Mouse (Mus musculus) hindbrain, embryonic 11.5 days (tissue): Measurements from ENCODE around the gene Cnih1. TPM values are rescaled to one million over a fixed set of nuclear protein-coding genes. Genes with fewer than 3 reads are reported as not detected.
A peak's percentile ranks its signal among the peaks of the same experiment; 100 is the strongest.
"Not testable (repeated sequence)": the region's sequence is repeated elsewhere in the genome, so short reads cannot be mapped to it uniquely, and the experiment has no call there.

Experiments used
- ATAC-seq: fragments of 200-750 bp; cut with Nextera tagmentation; 2 replicates; pipeline ENCODE4 v1.8.0; 2017; ENCODE audit warnings: mild to moderate bottlenecking, moderate TSS enrichment, moderate library complexity; ENCODE audit not compliant: low FRiP score
- DNase-seq: peaks from one replicate; pipeline ENCODE4 v3.0.0-alpha.2; 2015; ENCODE audit warnings: low spot score
- H3K27ac ChIP-seq: fragments of 300-500 bp; sonication (generic); 2 replicates; pipeline ENCODE4 v1.5.1; 2014; ENCODE audit warnings: mild to moderate bottlenecking, low read depth, low read length
- H3K27me3 ChIP-seq: fragments of 300-500 bp; sonication (generic); 2 replicates; pipeline ENCODE4 v1.6.1; 2014; ENCODE audit warnings: mild to moderate bottlenecking, low read length, moderate library complexity, mixed read lengths; ENCODE audit not compliant: control insufficient read depth, insufficient read depth
- H3K36me3 ChIP-seq: fragments of 300-500 bp; sonication (generic); 2 replicates; pipeline ENCODE4 v1.6.1; 2014; ENCODE audit warnings: mild to moderate bottlenecking, low read length, moderate library complexity, mixed read lengths; ENCODE audit not compliant: control insufficient read depth, insufficient read depth
- H3K4me1 ChIP-seq: fragments of 300-500 bp; sonication (generic); replicated peaks from 2 replicates; pipeline ENCODE4 v1.6.1; 2014; ENCODE audit warnings: low read length, mixed read lengths; ENCODE audit not compliant: control insufficient read depth, insufficient read depth
- H3K4me2 ChIP-seq: fragments of 300-500 bp; sonication (generic); replicated peaks from 2 replicates; pipeline ENCODE4 v1.6.1; 2014; ENCODE audit warnings: mild to moderate bottlenecking, low read depth, low read length
- H3K4me3 ChIP-seq: fragments of 300-500 bp; sonication (generic); 2 replicates; pipeline ENCODE4 v1.5.1; 2014; ENCODE audit warnings: low read depth, low read length
- H3K9ac ChIP-seq: fragments of 300-500 bp; sonication (generic); 2 replicates; pipeline ENCODE4 v1.6.1; 2014; ENCODE audit warnings: low read depth, low read length
- H3K9me3 ChIP-seq: fragments of 300-500 bp; sonication (generic); 2 replicates; pipeline ENCODE4 v1.6.1; 2016; ENCODE audit warnings: low read length; ENCODE audit not compliant: control insufficient read depth
- WGBS: fragments of 180-500 bp; shearing (Covaris S2); extraction: QIAGEN DNeasy Blood & Tissue Kit; methylation state at CpG from one replicate; pipeline ENCODE4 v1.1.7; 2014; 5-methylcytosine and 5-hydroxymethylcytosine counted together
- polyA plus RNA-seq: library from polyadenylated mRNA; unstranded; fragments of >200 nt; fragmentation: Nextera tagmentation; extraction: Ambion mirVana; gene quantifications from 2 replicates; pipeline ENCODE4 v1.2.1, GENCODE M21; 2014

Gene Cnih1
- polyA plus RNA-seq, 1 experiment from 2014 or later = 231 TPM

DNA sequence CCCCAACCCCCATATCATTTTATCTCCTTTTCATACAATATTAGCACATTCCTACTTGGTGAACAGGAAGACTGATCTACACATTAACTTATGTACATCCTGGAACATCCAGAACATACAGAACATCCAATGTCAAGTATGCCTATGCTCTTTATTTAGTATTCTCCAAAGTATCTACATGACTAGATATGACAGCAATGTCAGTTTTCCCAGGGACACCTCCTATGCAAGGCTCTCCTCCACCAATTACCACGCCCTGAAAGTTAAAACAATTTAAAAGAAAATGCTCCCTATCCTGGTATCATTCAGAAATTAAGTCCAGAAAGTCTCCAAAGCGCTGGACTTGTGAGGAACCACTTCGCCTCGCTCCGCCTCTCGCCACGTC is 28.2 kb downstream of the Cnih1 start:
- Histone ChIP-seq H3K36me3 (no peaks in the 10 kb centered on the region), H3K4me1 (no peaks in the 10 kb centered on the region; the same call in 1 of the 2 replicates), H3K4me3 (peak overlapping the region; percentile 70), H3K9ac (no peak overlapping the region), H3K27ac (no peak overlapping the region), H3K9me3 (no peaks in the 10 kb centered on the region), H3K27me3 (no peaks in the 10 kb centered on the region), H3K4me2 (0 out of 2 replicates have a peak overlapping the region, but pooled peaks have one; percentile 82)
- DNase-seq (no peak), ATAC-seq (no peak; the same call in 1 of the 2 replicates)
- under 1% methylated on average over 7 of the region's 7 CpGs for WGBS

DNA sequence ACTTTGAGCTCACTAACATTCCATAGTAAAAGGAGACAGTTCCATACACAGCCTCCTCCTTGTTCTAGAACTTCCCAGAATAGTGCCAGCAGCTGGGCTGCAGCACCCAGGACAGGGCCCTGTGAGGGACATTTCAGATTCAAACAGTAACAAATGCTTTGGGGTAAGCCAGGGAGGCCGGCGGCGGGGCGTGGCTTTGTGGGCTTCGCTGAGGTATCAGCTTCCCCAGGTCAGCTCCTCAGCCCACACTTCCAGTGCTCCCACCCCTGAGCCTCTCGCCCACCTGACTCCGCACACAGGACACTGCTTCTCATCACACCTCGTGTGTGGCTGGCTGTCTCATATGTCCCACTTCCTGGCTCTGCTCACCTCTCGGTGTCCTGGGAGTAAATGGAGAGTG is 30.5 kb downstream of the Cnih1 start:
- Histone ChIP-seq H3K27ac (no peak overlapping the region), H3K4me1 (no peaks in the 10 kb centered on the region; the same call in 1 of the 2 replicates), H3K4me3 (no peak overlapping the region), H3K4me2 (no peak overlapping the region), H3K27me3 (no peaks in the 10 kb centered on the region), H3K36me3 (no peaks in the 10 kb centered on the region), H3K9me3 (no peaks in the 10 kb centered on the region), H3K9ac (no peak overlapping the region)
- ATAC-seq = no peak
- WGBS = 73% methylated on average over 9 of the region's 9 CpGs
- DNase-seq = no peak

DNA sequence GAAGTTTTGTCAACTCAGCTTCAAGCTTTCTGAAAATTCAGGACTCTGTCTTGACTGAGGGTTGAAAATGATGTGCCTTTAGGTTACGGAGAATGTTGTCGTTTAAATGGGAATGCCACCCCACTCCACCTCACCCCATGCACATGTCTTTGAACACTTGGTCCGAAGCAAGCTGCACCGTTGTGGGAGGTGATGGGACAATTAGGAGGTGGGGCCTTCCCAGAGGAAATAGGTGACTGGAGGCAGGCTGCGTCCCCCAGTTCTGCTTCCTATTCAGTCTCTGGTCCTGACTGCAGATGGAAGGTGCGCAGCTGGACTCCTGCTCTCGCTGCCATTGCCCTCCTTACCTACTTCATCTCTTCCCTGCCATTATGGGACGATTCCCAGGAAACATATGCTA is 32.4 kb downstream of the Cnih1 start:
- ATAC-seq = no peak
- WGBS = 94% methylated on average over 8 of the region's 8 CpGs

DNA sequence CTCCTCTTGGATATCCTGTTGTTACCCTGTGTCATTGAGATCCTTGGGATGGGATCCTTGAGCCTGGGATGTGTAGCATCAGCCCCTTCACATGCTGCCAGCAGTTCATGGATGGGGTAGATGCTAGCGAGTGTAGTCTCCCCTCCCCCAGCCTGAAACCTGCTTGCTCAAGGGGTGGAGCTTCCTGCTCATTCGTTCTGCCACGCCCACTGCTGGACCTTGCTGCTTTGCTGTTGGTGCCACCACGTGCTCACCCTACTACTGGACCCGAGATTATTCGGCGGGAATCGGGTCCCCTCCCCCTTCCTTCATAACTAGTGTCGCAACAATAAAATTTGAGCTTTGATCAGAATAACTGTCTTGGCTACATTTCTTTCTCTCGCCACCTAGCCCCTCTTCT is 33.8 kb downstream of the Cnih1 start:
- not testable (repeated sequence) for ATAC-seq
- 60% methylated on average over 8 of the region's 10 CpGs for whole genome bisulfite sequencing

More for the DNA sequence above, 32.4 kb downstream of the Cnih1 start:
- Histone ChIP-seq H3K36me3 (no peaks in the 10 kb centered on the region), H3K9ac (no peak overlapping the region), H3K4me1 (no peaks in the 10 kb centered on the region; the same call in 1 of the 2 replicates), H3K27ac (no peak overlapping the region), H3K4me3 (no peak overlapping the region), H3K9me3 (no peaks in the 10 kb centered on the region), H3K27me3 (no peaks in the 10 kb centered on the region), H3K4me2 (no peak overlapping the region)
- no peak for DNase-seq

DNA sequence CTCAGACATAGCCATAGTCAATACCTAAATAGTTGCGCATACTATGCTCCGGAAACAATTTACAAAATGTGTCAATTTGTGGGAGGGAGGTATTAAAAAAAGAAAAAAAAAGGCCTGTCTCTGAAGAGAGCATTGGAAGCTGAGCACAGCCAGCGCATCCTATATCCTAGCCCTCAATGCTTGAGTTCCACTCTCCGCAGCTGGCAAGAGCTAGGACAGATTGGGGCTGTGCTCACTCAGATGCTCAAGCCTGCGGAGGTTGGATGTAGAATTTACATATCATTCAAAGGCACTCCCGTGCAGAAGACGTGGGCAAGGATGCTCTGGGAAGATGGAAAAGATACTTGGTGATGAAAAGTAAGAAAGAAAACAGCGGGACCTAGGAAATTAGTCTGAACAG is 42.8 kb downstream of the Cnih1 start:
- 94% methylated on average over 8 of the region's 8 CpGs for WGBS

More for the DNA sequence above, 33.8 kb downstream of the Cnih1 start:
- not testable (repeated sequence) for H3K9ac ChIP-seq, H3K4me1 ChIP-seq, H3K9me3 ChIP-seq, H3K36me3 ChIP-seq, H3K4me3 ChIP-seq, H3K4me2 ChIP-seq, H3K27me3 ChIP-seq, DNase-seq, H3K27ac ChIP-seq

DNA sequence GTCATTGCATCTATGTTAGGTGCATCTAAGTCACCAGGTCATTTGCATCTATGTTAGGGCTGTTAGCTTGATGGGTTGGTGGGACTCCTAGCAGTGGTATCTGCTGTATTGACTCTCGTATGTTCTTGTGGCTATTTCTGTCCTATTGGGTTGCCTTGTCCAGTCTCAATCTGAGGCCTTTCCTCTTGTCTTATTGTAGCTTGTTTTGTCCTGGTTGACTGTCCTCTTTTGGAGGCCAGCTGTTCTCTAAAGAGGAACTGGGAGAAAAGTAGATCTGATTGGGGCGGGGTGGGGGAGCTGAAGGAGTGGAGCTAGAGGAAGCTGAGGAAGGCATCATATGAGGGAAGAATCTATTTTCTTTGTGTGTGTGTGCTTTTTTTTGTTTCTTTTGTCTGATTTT is 45.5 kb downstream of the Cnih1 start:
- Histone ChIP-seq H3K27me3 (no peaks in the 10 kb centered on the region), H3K27ac (no peak overlapping the region), H3K4me3 (no peak overlapping the region), H3K9me3 (no peaks in the 10 kb centered on the region), H3K9ac (no peak overlapping the region), H3K4me2 (no peak overlapping the region), H3K36me3 (no peaks in the 10 kb centered on the region), H3K4me1 (no peaks in the 10 kb centered on the region)
- DNase-seq (no peak), ATAC-seq (no peak)
- WGBS = 91% methylated on average over 2 of the region's 2 CpGs

More for the DNA sequence above, 42.8 kb downstream of the Cnih1 start:
- Histone ChIP-seq H3K9me3 (no peaks in the 10 kb centered on the region), H3K4me2 (no peak overlapping the region), H3K9ac (no peak overlapping the region), H3K4me1 (no peaks in the 10 kb centered on the region), H3K27me3 (no peaks in the 10 kb centered on the region), H3K27ac (no peak overlapping the region), H3K4me3 (no peak overlapping the region), H3K36me3 (no peaks in the 10 kb centered on the region)
- ATAC-seq (no peak), DNase-seq (no peak)

DNA sequence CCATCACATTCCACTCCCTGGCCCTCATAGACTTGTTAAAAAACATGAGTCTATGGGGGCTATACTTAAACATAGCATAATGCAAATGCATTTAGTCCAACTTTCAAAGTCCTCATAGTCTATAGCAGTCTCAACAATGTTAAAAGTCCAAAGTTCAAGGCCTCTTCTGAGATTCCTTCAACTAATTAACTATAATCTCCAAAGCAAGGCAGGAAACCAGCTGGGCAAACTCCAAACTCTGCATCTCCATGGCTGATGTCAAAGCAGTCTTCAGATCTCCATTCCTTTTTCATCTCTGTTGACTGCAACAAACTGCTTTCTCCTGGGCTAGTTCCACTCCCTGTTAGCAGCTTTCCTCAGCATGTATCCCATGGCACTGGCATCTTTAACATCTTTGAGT is 50.9 kb downstream of the Cnih1 start:
- not testable (repeated sequence) for H3K9ac ChIP-seq, ATAC-seq, DNase-seq, H3K27me3 ChIP-seq, H3K36me3 ChIP-seq, H3K9me3 ChIP-seq, H3K27ac ChIP-seq, H3K4me1 ChIP-seq, H3K4me3 ChIP-seq, H3K4me2 ChIP-seq

DNA sequence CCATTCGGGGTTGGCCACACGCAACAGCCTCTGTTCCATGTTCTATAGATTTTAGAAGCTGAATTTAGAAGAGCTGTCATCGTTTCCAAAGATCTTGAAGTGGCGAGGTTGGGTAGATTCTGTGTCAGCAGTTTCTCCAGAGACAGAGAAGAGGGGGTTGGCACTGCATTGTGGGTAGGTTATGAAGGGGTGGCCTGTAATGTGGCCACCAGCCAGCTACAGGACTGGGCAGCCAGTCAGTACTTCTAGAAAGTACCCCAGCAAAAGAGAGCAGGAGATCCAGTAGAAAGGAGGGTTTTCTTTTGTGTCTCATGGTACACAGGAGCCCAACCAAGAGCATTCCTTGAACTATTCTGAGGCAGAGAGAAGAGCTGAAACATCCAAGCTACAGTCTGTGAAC is 51.8 kb downstream of the Cnih1 start:
- H3K9ac ChIP-seq = no peak overlapping the region
- H3K36me3 ChIP-seq = no peaks in the 10 kb centered on the region
- ATAC-seq (no peak), DNase-seq (no peak)
- H3K4me3 ChIP-seq = no peak overlapping the region
- WGBS = 92% methylated on average over 4 of the region's 4 CpGs
- no peaks in the 10 kb centered on the region for H3K27me3 ChIP-seq
- no peaks in the 10 kb centered on the region for H3K4me1 ChIP-seq
- no peak overlapping the region for H3K27ac ChIP-seq
- H3K4me2 ChIP-seq = no peak overlapping the region
- H3K9me3 ChIP-seq = no peaks in the 10 kb centered on the region

DNA sequence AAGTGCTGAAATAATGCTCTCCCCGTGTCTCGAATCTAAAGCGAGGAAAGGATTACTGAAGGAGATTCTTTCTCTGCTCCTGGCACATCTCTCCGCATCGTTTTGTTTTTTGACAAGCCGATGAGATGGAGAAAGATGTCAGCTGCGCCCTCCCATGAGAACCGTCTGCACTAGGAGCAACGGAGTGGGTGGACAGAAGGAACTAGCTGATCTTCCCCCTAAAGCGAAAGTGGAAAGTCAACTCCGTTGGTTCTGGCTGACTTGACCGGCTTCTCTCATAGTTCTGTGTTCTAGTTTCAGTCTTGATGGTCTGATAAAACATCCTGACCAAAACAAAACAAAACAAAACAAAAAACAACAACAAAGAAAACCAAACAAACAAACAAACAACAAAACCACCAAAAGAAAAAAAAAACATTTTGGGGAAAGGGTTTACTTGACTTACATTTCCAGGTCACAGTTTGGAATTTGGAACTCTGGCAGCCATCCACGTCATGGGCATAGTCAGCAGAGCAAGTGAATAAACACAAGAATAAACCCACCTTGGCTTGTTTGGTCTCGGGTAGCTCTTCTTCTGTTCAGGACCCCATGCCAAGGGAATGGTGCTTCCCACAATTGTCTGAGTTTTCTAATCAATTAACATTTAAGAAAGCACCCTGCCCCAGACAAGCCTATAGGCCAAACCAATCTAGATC is 53.3 kb downstream of the Cnih1 start:
- Histone ChIP-seq H3K27me3 (no peaks in the 10 kb centered on the region), H3K4me2 (no peak overlapping the region), H3K9me3 (no peaks in the 10 kb centered on the region), H3K9ac (no peak overlapping the region), H3K4me3 (no peak overlapping the region), H3K4me1 (no peaks in the 10 kb centered on the region), H3K27ac (no peak overlapping the region), H3K36me3 (no peaks in the 10 kb centered on the region)
- DNase-seq (no peak), ATAC-seq (no peak)
- 88% methylated on average over 14 of the region's 14 CpGs for WGBS
